Mouse (Mus musculus) G1E (cell line): ENCODE measurements at regions not wholly inside any gene's neighbourhood (a gene's known extent, or its start where the extent isn't known, plus 50 kb on each side); places are given as distances from the start of the nearest gene placed in this dataset.

Experiments used
- CTCF ChIP-seq: IDR thresholded peaks from 2 replicates; pipeline ENCODE4 v1.5.1; 2012; ENCODE audit warnings: low read depth, low read length, inconsistent platforms, mixed read lengths
- GATA1 ChIP-seq: IDR thresholded peaks from 2 replicates; pipeline ENCODE4 v1.6.1; 2012; ENCODE audit warnings: borderline replicate concordance, low read length, inconsistent platforms, mixed read lengths
- POLR2AphosphoS5 ChIP-seq: IDR thresholded peaks from 2 replicates; pipeline ENCODE4 v1.6.1; 2012; ENCODE audit warnings: low read depth, low read length, inconsistent platforms; ENCODE audit not compliant: insufficient replicate concordance
- TAL1 ChIP-seq: conservative IDR thresholded peaks from 2 replicates; pipeline ENCODE4 v1.6.1; 2012; ENCODE audit warnings: low read depth, low read length, inconsistent platforms, mixed read lengths

DNA sequence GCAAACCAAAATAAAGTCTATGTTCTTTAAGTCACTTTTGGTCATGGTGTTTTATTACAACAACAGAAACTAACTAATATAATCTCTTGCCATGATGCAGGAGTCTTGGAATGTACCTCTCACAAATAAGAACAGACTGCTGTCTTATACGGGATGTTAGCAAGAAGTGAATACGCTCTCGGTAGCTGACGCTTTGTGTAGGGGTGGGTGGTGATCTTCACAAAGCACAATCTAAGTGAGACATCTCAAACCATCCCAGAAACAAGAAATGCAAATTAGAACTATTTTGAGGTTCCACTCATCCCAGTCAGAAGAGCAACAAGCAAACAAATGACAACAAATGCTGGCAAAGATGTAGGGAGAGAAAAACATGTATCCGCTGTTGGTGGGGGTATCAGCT lies 339.7 kb upstream of the Clnk start:
- TF ChIP-seq TAL1 (no peak), CTCF (no peak), GATA1 (no peak), POLR2AphosphoS5 (no peak)
